Mouse (Mus musculus) kidney, embryonic 14.5 days (tissue): Measurements from ENCODE around the gene Med22. TPM values are rescaled to one million over a fixed set of nuclear protein-coding genes. Genes with fewer than 3 reads are reported as not detected.

Experiments used
- ATAC-seq: fragments of 200-750 bp; cut with Nextera tagmentation; 2 replicates; pipeline ENCODE4 v1.8.0; 2017; ENCODE audit warnings: moderate number of reproducible peaks, mild to moderate bottlenecking, moderate TSS enrichment, moderate library complexity; ENCODE audit not compliant: low FRiP score, low TSS enrichment
- H3K27ac ChIP-seq: fragments of 300-500 bp; sonication (generic); 2 replicates; pipeline ENCODE4 v1.5.1; 2014; ENCODE audit warnings: low read depth, mild to moderate bottlenecking, low read length, moderate library complexity, mixed read lengths
- H3K27me3 ChIP-seq: fragments of 300-500 bp; sonication (generic); 2 replicates; pipeline ENCODE4 v1.6.1; 2014; ENCODE audit warnings: mild to moderate bottlenecking, low read length; ENCODE audit not compliant: control insufficient read depth, insufficient read depth
- H3K36me3 ChIP-seq: fragments of 300-500 bp; sonication (generic); 2 replicates; pipeline ENCODE4 v1.6.1; 2014; ENCODE audit warnings: low read length, mixed read lengths; ENCODE audit not compliant: control insufficient read depth, insufficient read depth
- H3K4me1 ChIP-seq: fragments of 300-500 bp; sonication (generic); 2 replicates; pipeline ENCODE4 v1.6.1; 2014; ENCODE audit warnings: low read length, mixed read lengths; ENCODE audit not compliant: control insufficient read depth, insufficient read depth
- H3K4me2 ChIP-seq: fragments of 300-500 bp; sonication (generic); replicated peaks from 2 replicates; pipeline ENCODE4 v1.6.1; 2014; ENCODE audit warnings: low read depth, mild to moderate bottlenecking, low read length
- H3K4me3 ChIP-seq: fragments of 300-500 bp; sonication (generic); 2 replicates; pipeline ENCODE4 v1.5.1; 2014; ENCODE audit warnings: mild to moderate bottlenecking, low read length
- H3K9ac ChIP-seq: fragments of 300-500 bp; sonication (generic); 2 replicates; pipeline ENCODE4 v1.6.1; 2014; ENCODE audit warnings: low read depth, mild to moderate bottlenecking, low read length, moderate library complexity
- H3K9me3 ChIP-seq: fragments of 300-500 bp; sonication (generic); 2 replicates; pipeline ENCODE4 v1.6.1; 2016; ENCODE audit warnings: low read length; ENCODE audit not compliant: control insufficient read depth
- WGBS: fragments of 180-500 bp; shearing (Covaris S2); extraction: QIAGEN DNeasy Blood & Tissue Kit; methylation state at CpG from one replicate; pipeline ENCODE4 v1.1.7; 2014; 5-methylcytosine and 5-hydroxymethylcytosine counted together
- polyA plus RNA-seq: library from polyadenylated mRNA; unstranded; fragments of >200 nt; fragmentation: Nextera tagmentation; extraction: Ambion mirVana; gene quantifications from 2 replicates; pipeline ENCODE4 v1.2.1, GENCODE M21; 2014

Gene Med22
- polyA plus RNA-seq, 1 experiment from 2014 or later, result 35.2 TPM

DNA sequence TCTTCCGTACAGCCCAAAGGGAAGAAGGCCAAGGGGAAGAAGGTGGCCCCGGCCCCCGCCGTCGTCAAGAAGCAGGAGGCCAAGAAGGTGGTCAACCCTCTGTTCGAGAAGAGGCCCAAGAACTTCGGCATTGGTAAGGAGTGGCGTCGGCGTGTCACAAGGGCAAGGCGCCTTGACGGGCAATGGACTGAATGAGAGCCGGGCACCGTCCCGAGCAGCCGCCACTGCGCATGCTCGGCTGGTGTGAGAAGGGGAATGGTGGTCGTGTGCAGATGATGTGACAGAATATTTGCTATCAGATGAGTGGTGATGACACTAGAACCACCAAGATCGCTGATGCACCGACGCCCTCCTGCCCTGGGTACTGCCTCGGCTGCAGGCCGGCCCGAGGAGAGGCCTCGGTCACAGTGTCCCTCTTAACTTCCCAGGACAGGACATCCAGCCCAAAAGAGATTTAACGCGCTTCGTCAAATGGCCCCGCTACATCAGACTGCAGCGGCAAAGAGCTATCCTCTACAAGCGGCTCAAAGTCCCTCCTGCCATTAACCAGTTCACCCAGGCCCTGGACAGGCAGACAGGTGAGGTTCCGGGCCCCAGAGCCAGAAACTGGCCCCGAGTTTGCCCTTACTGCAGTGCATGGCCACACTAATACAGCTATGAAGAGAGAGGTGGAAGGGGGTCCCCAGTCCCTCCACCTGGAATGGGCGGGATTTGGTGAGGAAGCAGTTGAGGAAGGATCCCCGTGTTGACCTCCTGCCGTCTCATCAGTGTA is 703 bp upstream of the Med22 start:
- peaks cover 24% of the 10 kb centered on the region for H3K4me1 ChIP-seq
- peak overlapping the region; percentile 79 for H3K4me2 ChIP-seq
- peak; percentile 5; the same call in 1 of the 2 replicates for ATAC-seq
- H3K9me3 ChIP-seq, result no peaks in the 10 kb centered on the region
- 2% methylated on average over 36 of the region's 37 CpGs for WGBS
- no peaks in the 10 kb centered on the region for H3K27me3 ChIP-seq
- H3K9ac ChIP-seq, result peak overlapping the region; percentile 95
- peaks cover 50% of the 10 kb centered on the region for H3K36me3 ChIP-seq
- H3K4me3 ChIP-seq, result peak overlapping the region; percentile 87
- peak overlapping the region; percentile 93 for H3K27ac ChIP-seq

DNA sequence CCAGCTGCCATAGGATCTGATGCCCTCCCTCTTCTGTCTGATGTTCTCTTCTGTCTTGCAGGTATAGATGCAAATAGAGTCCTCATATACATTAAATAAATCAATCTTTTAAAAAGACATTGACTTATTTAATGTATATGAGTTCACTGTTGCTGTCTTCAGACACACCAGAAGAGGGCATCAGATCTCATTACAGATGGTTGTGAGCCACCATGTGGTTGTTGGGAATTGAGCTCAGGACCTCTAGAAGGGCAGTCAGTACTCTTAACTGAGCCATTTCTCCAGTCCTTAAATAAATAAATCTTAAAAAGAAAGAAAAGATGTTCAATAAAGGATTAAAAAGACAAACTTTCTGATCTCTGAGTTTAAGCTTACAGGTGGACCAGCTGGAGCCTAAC is 1.1 kb downstream of the Med22 start:
- H3K27me3 ChIP-seq, result no peaks in the 10 kb centered on the region
- H3K36me3 ChIP-seq, result peaks cover 64% of the 10 kb centered on the region
- no peaks in the 10 kb centered on the region for H3K9me3 ChIP-seq
- H3K4me1 ChIP-seq, result peaks cover 14% of the 10 kb centered on the region
- no peak for ATAC-seq
- H3K9ac ChIP-seq, result peak overlapping the region; percentile 95
- peak overlapping the region; percentile 79 for H3K4me2 ChIP-seq
- H3K4me3 ChIP-seq, result peak overlapping the region; percentile 87
- no peak overlapping the region for H3K27ac ChIP-seq

DNA sequence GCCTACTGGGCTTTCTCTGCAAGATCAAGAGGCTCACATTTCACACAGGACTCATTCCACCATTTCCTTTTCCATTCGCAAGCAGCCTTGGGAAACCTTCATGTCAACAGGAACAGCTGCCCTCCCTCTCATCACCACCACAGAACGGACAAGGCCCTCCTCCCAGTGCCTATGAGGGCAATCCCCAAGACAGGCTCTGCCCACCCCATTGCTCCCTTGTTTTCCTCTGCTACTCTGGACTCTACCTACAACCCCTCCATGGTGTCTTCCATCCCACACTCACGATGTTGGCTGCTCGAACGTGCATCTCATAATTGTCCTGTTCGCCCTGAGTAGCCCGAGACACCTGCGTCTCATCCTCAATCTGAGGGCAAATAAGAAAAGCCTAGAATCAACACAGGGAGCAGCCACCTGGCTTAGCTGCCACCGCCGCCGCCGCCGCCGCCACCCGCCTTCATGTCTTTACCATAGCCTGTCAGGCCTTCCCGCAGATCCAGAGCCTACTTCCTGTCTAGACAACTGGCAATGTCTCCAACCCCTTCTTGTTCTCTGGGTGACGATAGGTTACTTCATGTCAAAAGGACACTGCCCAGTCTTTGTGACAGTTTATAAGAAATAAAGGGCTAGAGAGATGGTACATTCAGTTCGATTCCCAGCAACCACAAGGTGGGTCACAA is 1.6 kb downstream of the Med22 start:
- peak overlapping the region; percentile 87 for H3K4me3 ChIP-seq
- H3K27me3 ChIP-seq, result no peaks in the 10 kb centered on the region
- no peaks in the 10 kb centered on the region for H3K9me3 ChIP-seq
- peak overlapping the region; percentile 95; the same call in 1 of the 2 replicates for H3K9ac ChIP-seq
- no peak for ATAC-seq
- H3K4me2 ChIP-seq, result peak overlapping the region; percentile 79
- peaks cover 17% of the 10 kb centered on the region for H3K4me1 ChIP-seq
- H3K36me3 ChIP-seq, result peaks cover 60% of the 10 kb centered on the region
- no peak overlapping the region for H3K27ac ChIP-seq
- 83% methylated on average over 18 of the region's 18 CpGs for WGBS

DNA sequence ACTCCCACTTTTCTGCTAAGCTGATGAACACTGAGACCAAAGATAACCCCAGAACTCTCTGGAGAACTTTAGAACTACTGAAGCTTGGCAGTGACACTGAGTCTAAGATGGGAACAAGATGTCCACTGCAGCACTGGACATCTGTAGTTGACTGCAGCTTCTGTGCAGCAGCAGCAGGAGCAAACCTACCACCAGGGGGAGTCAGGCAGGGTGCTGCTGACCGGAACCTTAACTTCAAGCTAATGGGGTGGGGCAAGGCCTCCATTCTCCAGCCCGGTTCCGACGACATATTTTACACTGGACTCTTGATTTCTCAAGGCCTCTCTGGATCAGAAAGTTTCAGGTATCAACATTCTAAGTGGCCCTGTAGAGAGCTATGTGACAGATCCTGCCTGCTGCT is 3.4 kb downstream of the Med22 start:
- H3K36me3 ChIP-seq, result peaks cover 42% of the 10 kb centered on the region
- no peak overlapping the region for H3K27ac ChIP-seq
- no peak overlapping the region for H3K9ac ChIP-seq
- no peaks in the 10 kb centered on the region for H3K9me3 ChIP-seq
- ATAC-seq, result no peak
- H3K4me3 ChIP-seq, result no peak overlapping the region
- peaks cover 21% of the 10 kb centered on the region for H3K4me1 ChIP-seq
- no peaks in the 10 kb centered on the region for H3K27me3 ChIP-seq
- no peak overlapping the region for H3K4me2 ChIP-seq
- 54% methylated on average over 4 of the region's 4 CpGs for WGBS

DNA sequence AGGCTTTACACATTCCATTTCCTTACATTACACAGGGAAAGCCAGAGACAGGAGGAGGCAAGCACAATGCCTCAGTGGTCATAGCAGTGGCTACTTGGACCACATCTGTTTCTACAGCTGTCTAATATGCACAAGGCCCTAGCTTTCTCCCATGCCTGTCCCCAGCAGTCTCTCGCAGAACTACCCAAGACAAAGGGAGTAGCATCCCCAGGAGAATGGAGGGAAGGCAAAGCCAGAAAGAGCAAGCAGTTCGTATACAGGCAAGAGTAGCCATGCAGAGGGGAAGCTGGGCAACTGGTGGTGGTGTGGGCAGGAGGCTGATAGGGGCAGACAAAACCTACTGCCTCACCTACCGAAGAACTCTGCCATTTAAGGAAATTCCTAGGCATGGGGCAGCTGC is 4.0 kb downstream of the Med22 start:
- ATAC-seq, result no peak

DNA sequence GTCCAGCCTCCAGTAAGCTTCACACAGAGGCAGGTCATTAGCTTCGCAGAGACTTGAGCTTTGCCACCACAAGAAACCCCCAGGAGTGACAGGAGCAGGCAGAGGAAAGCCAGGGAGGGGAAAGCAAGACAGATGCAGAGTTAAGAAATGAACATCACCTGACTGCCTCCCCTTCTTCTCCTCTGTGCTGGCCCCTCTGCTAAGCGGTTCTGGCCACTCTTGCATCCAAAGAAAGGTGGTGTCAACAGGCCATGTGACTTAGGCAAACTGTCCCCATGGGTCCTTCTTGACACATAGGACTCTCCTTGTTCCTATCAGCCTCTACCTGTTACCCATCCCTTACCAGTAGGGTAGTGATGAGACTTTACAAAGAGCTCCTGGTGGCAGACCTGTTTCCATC is 4.5 kb downstream of the Med22 start:
- Histone ChIP-seq H3K4me1 (peaks cover 24% of the 10 kb centered on the region), H3K27ac (no peak overlapping the region), H3K4me2 (no peak overlapping the region), H3K27me3 (no peaks in the 10 kb centered on the region), H3K4me3 (no peak overlapping the region), H3K9ac (no peak overlapping the region), H3K36me3 (peaks cover 35% of the 10 kb centered on the region), H3K9me3 (no peaks in the 10 kb centered on the region)
- no peak for ATAC-seq
- WGBS, result 93% methylated on average over 2 of the region's 2 CpGs

More for the DNA sequence above, 4.0 kb downstream of the Med22 start:
- no peak overlapping the region for H3K4me3 ChIP-seq
- peaks cover 22% of the 10 kb centered on the region for H3K4me1 ChIP-seq
- no peaks in the 10 kb centered on the region for H3K9me3 ChIP-seq
- no peak overlapping the region for H3K4me2 ChIP-seq
- 94% methylated on average over 3 of the region's 3 CpGs for WGBS
- H3K27me3 ChIP-seq, result no peaks in the 10 kb centered on the region
- no peak overlapping the region for H3K27ac ChIP-seq
- H3K36me3 ChIP-seq, result peaks cover 36% of the 10 kb centered on the region
- H3K9ac ChIP-seq, result no peak overlapping the region

DNA sequence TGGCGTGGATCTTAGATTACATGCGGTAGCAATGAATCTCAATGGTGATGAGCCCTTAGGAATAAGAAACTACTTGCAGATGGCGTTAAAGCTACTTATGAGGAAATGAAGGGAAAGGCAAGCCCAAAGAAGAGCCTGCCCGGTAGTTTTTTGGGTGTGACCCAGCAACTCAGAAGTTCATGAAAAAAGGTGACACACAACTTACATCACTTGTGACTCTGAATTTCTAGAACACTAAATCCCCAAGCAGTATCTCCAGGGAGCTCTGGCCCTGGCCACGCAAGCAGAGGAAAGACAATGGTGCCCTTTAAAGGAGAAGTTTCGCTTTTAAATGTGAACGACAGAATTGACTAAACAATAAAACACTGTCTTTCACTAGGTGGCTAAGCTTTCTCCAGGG is 7.2 kb downstream of the Med22 start:
- peaks cover 16% of the 10 kb centered on the region; the same call in 1 of the 2 replicates for H3K4me1 ChIP-seq
- H3K36me3 ChIP-seq, result peaks cover 56% of the 10 kb centered on the region
- ATAC-seq, result no peak
- H3K4me2 ChIP-seq, result peak overlapping the region; percentile 71
- H3K27ac ChIP-seq, result peak overlapping the region; percentile 76; the same call in 1 of the 2 replicates
- H3K27me3 ChIP-seq, result no peaks in the 10 kb centered on the region
- H3K9ac ChIP-seq, result peak overlapping the region; percentile 62
- H3K9me3 ChIP-seq, result no peaks in the 10 kb centered on the region
- peak overlapping the region; percentile 81 for H3K4me3 ChIP-seq
- 13% methylated on average over 7 of the region's 7 CpGs for WGBS

DNA sequence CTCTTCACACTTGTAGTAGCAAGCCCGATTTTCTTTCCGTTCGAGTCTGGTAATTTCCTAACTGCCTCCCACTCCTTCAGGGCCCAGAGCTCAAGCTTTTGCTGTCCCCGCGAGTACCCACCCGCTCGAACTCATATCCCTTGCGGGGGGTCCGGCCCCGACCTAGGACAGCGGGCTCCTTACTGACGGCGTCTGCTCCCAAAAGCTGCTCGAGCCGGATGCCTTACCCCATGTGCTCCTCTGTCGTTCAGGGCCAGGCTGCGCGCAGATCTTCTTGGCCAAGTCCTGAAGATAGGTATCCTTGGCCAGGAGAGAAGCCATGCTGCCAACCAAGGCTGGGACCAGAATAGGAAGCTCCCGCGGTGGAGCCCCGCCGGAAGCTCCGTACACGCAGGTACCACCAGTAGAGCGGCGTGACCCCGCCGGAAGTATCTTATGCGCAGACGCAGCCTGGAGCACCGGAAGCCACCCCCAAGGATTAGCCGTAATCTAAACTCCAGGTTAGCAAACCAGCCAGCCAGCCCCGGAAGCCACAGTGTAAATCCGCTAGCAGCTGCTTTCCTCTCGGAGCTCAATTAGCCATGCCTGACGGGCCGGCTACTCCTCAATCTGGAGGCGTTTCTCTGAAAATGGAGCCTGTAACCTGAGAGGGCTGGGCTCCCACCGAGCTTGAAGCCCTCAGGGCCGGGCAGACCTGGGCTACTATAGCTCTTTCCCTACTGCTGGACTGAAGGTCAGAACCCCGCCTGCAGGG is 7.8 kb downstream of the Med22 start, which contains the start of gene Surf6:
TSS of gene Surf6 (minus strand) at position 413 of the 754 bp plus-strand sequence.
- Histone ChIP-seq H3K9ac (peak within 1 kb of the TSS; percentile 80), H3K27ac (peak within 1 kb of the TSS; percentile 78), H3K4me3 (peak within 1 kb of the TSS; percentile 81), H3K4me1 (peaks cover 16% of the 10 kb centered on the region; the same call in 1 of the 2 replicates), H3K4me2 (peak within 1 kb of the TSS; percentile 71), H3K27me3 (no peaks in the 10 kb centered on the region), H3K9me3 (no peaks in the 10 kb centered on the region), H3K36me3 (peaks cover 57% of the 10 kb centered on the region)
- under 1% methylated on average over 41 of the region's 41 CpGs for WGBS
- ATAC-seq, result peak; percentile 95
